ENCODE assay signal across 7 mouse cellular contexts in genomic region chr6:86547880-86548367, GRCm38 (mm10). TPM values are rescaled to one million over a fixed set of nuclear protein-coding genes. Genes with fewer than 3 reads are reported as not detected.
DNase-seq lines count a peak whose midpoint lies in the region; ATAC-seq and TF ChIP-seq lines count a peak whose summit lies in the region.

No protein-coding gene starts in this region.

- H3K9me3 ChIP-seq in heart, postnatal 0 days (replicated peaks; ENCODE audit: control insufficient read depth, low read length) = no peaks in the 10 kb centered on the region

- no peak overlapping the region for H3K9ac ChIP-seq in heart, postnatal 0 days (replicated peaks; ENCODE audit: low read depth, low read length)

- H3K36me3 ChIP-seq in heart, postnatal 0 days (replicated peaks; ENCODE audit: control insufficient read depth, insufficient read depth, low read length) = peaks cover 33% of the 10 kb centered on the region

- peak overlapping the region; percentile 15; the same call in 1 of the 2 replicates for H3K27ac ChIP-seq in heart, postnatal 0 days (ENCODE audit: low read depth)

- no peaks in the 10 kb centered on the region for H3K4me1 ChIP-seq in heart, postnatal 0 days (ENCODE audit: control insufficient read depth, insufficient read depth)

- no peak for TF ChIP-seq EP300 in heart, postnatal 0 days (IDR thresholded peaks at IDR 0.05; ENCODE audit: low read depth)

- DNase-seq in heart, postnatal 0 days (ENCODE audit: low spot score) = peak; percentile 15
- DNase-seq in liver = peak; percentile 61
- peak; percentile 62 to 80 for DNase-seq in natural killer cell, adult 2 months (ENCODE audit: low spot score in 2 of 2)
- no peak for DNase-seq in frontal cortex, postnatal 10 days (ENCODE audit: low spot score in 2 of 2)
- no peak for DNase-seq in urinary bladder, postnatal 25 days (ENCODE audit: low spot score)
- DNase-seq in cerebellum, adult 9-10 months = no peak

- peak; percentile 16; the same call in 1 of the 2 replicates for TF ChIP-seq CTCF in heart, postnatal 0 days (IDR thresholded peaks at IDR 0.05; ENCODE audit: low read depth)

- no peak overlapping the region for H3K4me3 ChIP-seq in heart, postnatal 0 days (ENCODE audit: low read depth, low read length)

- whole genome bisulfite sequencing in heart, postnatal 0 days = 49% methylated on average over 8 of the region's 8 CpGs

- no peaks in the 10 kb centered on the region for H3K27me3 ChIP-seq in heart, postnatal 0 days (ENCODE audit: control insufficient read depth, insufficient read depth, low read length)

- peak; percentile 85 for ATAC-seq in erythroblast, adult 5-6 weeks (replicated peaks; ENCODE audit: low FRiP score, poor library complexity, severe bottlenecking)
- peak; percentile 39; the same call in 1 of the 2 replicates for ATAC-seq in heart, postnatal 0 days (ENCODE audit: insufficient read depth, low read depth)

- 0 out of 2 replicates have a peak overlapping the region, but pooled peaks have one; percentile 19 for H3K4me2 ChIP-seq in heart, postnatal 0 days (ENCODE audit: low read depth, low read length)

RNA-seq across cellular contexts. Expression of gene Pcbp1, which starts 21.8 kb away (rescaled TPM):
- 83.2 and 88.2 TPM in 2 replicates for total RNA-seq in erythroblast, adult 5-6 weeks (2015; ENCODE audit: low replicate concordance)
- total RNA-seq in erythroblast, adult 5-6 weeks (2017; ENCODE audit: low replicate concordance) = 20.1 and 35.3 TPM in 2 replicates
- total RNA-seq in heart, postnatal 0 days (2014; rRNA removed; ENCODE audit: low replicate concordance) = 46.2 and 55.2 TPM in 2 replicates
- 276 and 285 TPM in 2 replicates for polyA plus RNA-seq in heart, postnatal 0 days (2015; fragmentation: Nextera tagmentation; extraction: Ambion mirVana)

Comparison
In these comparisons a context has a peak if more than half of its experiments do, and no peak if none do; other contexts are left out.
1. DNase-seq: peak in heart, postnatal 0 days (single experiment), liver (single experiment) and natural killer cell, adult 2 months (2 of 2); none in frontal cortex, postnatal 10 days (0 of 2), urinary bladder, postnatal 25 days (single experiment) and cerebellum, adult 9-10 months (single experiment).